Mouse (Mus musculus) embryonic stem cell, embryonic (primary cell): Measurements from ENCODE around the gene Tmtc4.

Experiments used
- CTCF ChIA-PET, 4 experiments: fragments of 300-600 bp in 2 of 4; fragments of 350-600 bp in 2 of 4; sonication (Branson Sonifier 250); formaldehyde crosslinking; loops; one replicate each; lab custom pipeline; 2022; ENCODE audit warnings: inconsistent platforms in 2 of 4; lab: Charles Lee
- POLR2A ChIA-PET, 4 experiments: fragments of 300-600 bp in 2 of 4; fragments of 350-600 bp in 2 of 4; sonication (Branson Sonifier 250); formaldehyde crosslinking; loops; one replicate each; lab custom pipeline; 2022; ENCODE audit warnings: antibody characterized with exemption in 4 of 4, inconsistent platforms in 1 of 4; lab: Charles Lee

The Tmtc4 gene

GRCm38 (mm10) chr14:122913657-122914056 is 70.2 kb downstream of the Tmtc4 start, which contains the start of gene Ggact:
Gene Ggact (minus strand): TSS chr14:122913757.
- POLR2A ChIA-PET, result interaction anchor here in 3 of 4 experiments (0.7 to 2.3 kb wide), 17 partner anchors 11 to 808 kb away, joined by 3 to 12 read pairs (median 5); partner anchors contain the start of gene Tmtc4 (in 1 of the 3)

GRCm38 (mm10) chr14:122912812-122913498 is 70.9 kb downstream of the Tmtc4 start:
- POLR2A ChIA-PET, result interaction anchor here (0.5 to 2.3 kb wide), 54 partner anchors 8 to 1511 kb away, joined by 3 to 12 read pairs (median 4); partner anchors contain the start of gene Tmtc4 (in 1 of the 4)
- CTCF ChIA-PET, result interaction anchor here (0.6 to 1.0 kb wide), 13 partner anchors 25 to 1324 kb away, joined by 3 to 6 read pairs (median 4); no protein-coding TSS in a partner anchor

More at GRCm38 (mm10) chr14:122913657-122914056, 70.2 kb downstream of the Tmtc4 start, which contains the start of gene Ggact:
- CTCF ChIA-PET, result interaction anchor here in 2 of 4 experiments (0.8 to 0.9 kb wide), 2 partner anchors 692 to 723 kb away, joined by 3 read pairs; no protein-coding TSS in a partner anchor

DNA sequence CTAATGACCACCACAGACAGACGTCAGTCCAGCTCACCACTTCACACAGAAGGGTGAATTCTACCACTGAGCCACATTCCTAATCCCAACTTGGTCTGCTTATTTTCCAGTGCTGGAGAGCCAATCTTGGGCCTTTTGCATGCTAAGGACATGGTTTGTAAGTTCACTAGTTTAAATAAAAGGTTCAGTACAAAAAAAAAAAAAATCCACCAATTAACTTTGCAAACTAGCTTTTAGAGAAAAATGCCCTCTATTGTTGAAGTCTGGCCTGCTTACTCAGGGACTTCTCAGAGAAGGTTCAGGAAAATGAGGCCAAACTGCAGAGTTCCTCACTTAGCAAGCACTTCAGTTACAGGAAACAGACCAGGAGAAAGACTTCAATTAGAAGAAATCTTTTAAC is 71.7 kb downstream of the Tmtc4 start:
- CTCF ChIA-PET, result interaction anchor here (0.6 to 1.0 kb wide), 11 partner anchors 24 to 1323 kb away, joined by 3 to 6 read pairs (median 4); no protein-coding TSS in a partner anchor

DNA sequence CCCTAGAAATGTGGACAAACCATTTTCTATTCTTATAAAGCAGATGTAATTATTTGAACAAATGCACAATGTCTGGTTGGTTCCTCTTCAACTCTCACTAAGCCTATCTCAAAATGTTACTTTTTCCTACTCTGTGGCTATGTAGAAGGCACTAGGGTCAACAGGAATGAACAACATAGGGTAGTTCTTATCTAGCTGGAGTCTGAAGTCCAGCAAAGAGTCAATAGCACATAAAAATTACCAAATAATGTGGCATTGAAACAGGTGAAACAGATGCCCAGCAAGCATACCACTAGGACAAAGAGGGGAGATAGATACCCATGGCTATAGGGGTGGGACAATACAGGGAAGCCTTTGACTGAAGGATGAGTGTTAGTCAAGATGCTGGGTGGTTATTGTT is 72.6 kb downstream of the Tmtc4 start:
- CTCF ChIA-PET, result no interaction called here
- POLR2A ChIA-PET, result interaction anchor here in 1 of 4 experiments (1.4 to 2.3 kb wide), 4 partner anchors 8 to 72 kb away, joined by 3 to 12 read pairs (median 8); partner anchors contain the start of gene Tmtc4

More for the DNA sequence above, 71.7 kb downstream of the Tmtc4 start:
- POLR2A ChIA-PET, result interaction anchor here (0.6 to 2.3 kb wide), 49 partner anchors 9 to 1639 kb away, joined by 3 to 12 read pairs (median 4); partner anchors contain the start of gene Tmtc4 (in 1 of the 4)

- ChIA-PET CTCF (no interaction called here), POLR2A (interaction anchor here in 1 of 4 experiments (1.1 kb wide), 1 partner anchor 639 kb away, joined by 3 read pairs; no protein-coding TSS in a partner anchor)
These were observed 74.3 kb downstream of the Tmtc4 start for GRCm38 (mm10) chr14:122909368-122910091.

- ChIA-PET POLR2A (interaction anchor here in 2 of 4 experiments (0.7 kb wide), 2 partner anchors 13 to 606 kb away, joined by 3 to 5 read pairs; no protein-coding TSS in a partner anchor), CTCF (interaction anchor here in 1 of 4 experiments (0.6 kb wide), 1 partner anchor 1129 kb away, joined by 3 read pairs; no protein-coding TSS in a partner anchor)
These were observed 75.8 kb downstream of the Tmtc4 start for GRCm38 (mm10) chr14:122908075-122908474.

DNA sequence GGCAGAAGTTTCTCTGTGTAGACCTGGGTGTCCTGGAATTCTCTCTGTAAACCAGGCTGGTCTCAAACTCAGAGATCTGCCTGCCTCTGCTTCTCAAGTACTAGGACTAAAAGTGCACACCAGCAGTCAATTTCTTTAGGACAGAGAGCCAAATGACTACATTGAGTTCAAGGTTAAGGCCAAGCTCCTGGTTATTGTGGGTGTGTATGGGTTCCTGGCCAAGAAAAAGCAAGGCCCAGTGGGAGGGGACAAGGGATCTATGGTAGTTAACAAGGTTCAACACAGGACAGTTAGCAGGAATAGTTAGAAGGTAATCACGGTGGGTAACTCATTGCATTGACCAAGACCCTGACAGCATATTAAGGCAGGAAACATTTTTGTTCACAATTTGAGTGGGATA is 78.8 kb downstream of the Tmtc4 start:
- CTCF ChIA-PET, result no interaction called here

GRCm38 (mm10) chr14:122903923-122904351 is 79.9 kb downstream of the Tmtc4 start:
- ChIA-PET POLR2A (interaction anchor here in 1 of 4 experiments (1.2 to 3.1 kb wide), 3 partner anchors 8 to 24 kb away, joined by 3 to 8 read pairs (median 3); no protein-coding TSS in a partner anchor), CTCF (no interaction called here)

More for the DNA sequence above, 78.8 kb downstream of the Tmtc4 start:
- POLR2A ChIA-PET, result interaction anchor here in 1 of 4 experiments (1.2 kb wide), 1 partner anchor 23 kb away, joined by 3 read pairs; no protein-coding TSS in a partner anchor

DNA sequence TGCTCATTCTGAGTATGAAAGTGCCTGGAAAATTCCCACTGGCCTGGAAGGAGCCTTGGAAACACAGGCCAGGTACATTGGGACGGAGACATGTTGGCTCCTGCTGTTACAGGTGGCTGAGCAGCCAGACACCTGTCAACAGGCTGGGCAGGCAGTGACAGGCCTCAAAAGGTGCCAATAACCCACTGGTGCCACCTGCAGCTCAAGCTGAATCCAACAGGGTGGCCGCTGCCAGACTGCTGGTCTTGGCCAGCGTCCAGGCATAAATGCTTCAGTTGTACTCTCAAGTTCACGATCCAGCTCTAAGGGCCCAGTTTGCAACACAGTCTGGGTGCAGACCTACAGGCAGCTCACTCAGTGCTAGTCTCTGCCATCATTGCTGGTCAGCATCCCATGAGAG is 81.0 kb downstream of the Tmtc4 start:
- ChIA-PET POLR2A (interaction anchor here in 2 of 4 experiments (1.0 to 3.1 kb wide), 4 partner anchors 9 to 25 kb away, joined by 3 to 8 read pairs (median 4); partner anchors contain the start of gene Ggact (in 1 of the 2)), CTCF (interaction anchor here in 1 of 4 experiments (1.6 kb wide), 1 partner anchor 680 kb away, joined by 3 read pairs; no protein-coding TSS in a partner anchor)

DNA sequence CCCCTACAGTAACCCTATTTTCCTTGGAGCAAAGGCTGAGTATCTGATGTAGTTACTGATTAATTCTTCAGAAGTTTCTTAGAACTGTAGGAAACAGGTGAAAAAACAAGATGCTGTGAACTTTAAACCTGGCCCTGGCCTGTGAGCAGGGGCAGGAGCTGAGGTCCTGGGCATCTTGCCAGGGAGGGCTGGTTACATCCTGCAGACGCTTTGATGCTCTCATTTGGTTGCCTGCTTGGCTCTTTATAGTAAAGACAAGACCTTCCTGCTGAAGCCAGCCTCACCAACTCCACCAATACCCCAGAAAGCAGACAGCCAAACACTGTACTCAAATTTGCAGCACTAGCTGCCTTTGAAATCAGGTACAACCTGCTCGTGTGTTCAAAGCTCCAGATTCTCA is 81.7 kb downstream of the Tmtc4 start:
- CTCF ChIA-PET, result interaction anchor here in 1 of 4 experiments (1.6 kb wide), 1 partner anchor 679 kb away, joined by 3 read pairs; no protein-coding TSS in a partner anchor
- POLR2A ChIA-PET, result interaction anchor here in 1 of 4 experiments (1.4 to 3.1 kb wide), 2 partner anchors 10 to 24 kb away, joined by 4 to 8 read pairs; no protein-coding TSS in a partner anchor

GRCm38 (mm10) chr14:122901715-122902114 is 82.1 kb downstream of the Tmtc4 start:
- ChIA-PET POLR2A (interaction anchor here in 1 of 4 experiments (1.4 to 3.1 kb wide), 2 partner anchors 11 to 24 kb away, joined by 4 to 8 read pairs; no protein-coding TSS in a partner anchor), CTCF (interaction anchor here in 1 of 4 experiments (1.6 kb wide), 1 partner anchor 678 kb away, joined by 3 read pairs; no protein-coding TSS in a partner anchor)

DNA sequence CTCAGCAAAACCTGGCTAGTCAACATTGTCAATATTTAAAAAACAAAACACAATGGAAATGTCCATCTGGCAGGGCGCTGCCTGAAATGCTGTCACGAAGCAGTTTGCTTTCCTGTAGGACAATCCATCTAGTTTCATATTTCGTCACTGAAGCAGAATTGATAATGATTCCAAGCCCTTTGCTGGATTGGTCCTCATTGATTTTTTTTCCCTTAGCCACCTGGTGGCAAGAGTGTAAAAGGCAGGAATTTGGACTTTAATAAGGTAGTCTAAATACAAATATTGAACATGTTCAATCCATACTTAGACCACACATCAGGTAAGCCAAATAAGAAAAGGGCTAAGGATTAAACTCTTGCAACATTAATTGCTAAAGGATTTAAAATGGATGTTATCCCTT is 82.7 kb downstream of the Tmtc4 start:
- CTCF ChIA-PET, result interaction anchor here in 1 of 4 experiments (1.6 kb wide), 1 partner anchor 678 kb away, joined by 3 read pairs; no protein-coding TSS in a partner anchor
- POLR2A ChIA-PET, result interaction anchor here in 1 of 4 experiments (0.8 to 2.2 kb wide), 2 partner anchors 10 to 12 kb away, joined by 3 to 9 read pairs; partner anchors contain the start of gene Ggact

- POLR2A ChIA-PET, result interaction anchor here in 1 of 4 experiments (0.6 to 2.2 kb wide), 4 partner anchors 10 to 405 kb away, joined by 3 to 9 read pairs (median 3); partner anchors contain the start of gene Ggact
- CTCF ChIA-PET, result no interaction called here
These were observed 83.2 kb downstream of the Tmtc4 start for GRCm38 (mm10) chr14:122900679-122901078.

DNA sequence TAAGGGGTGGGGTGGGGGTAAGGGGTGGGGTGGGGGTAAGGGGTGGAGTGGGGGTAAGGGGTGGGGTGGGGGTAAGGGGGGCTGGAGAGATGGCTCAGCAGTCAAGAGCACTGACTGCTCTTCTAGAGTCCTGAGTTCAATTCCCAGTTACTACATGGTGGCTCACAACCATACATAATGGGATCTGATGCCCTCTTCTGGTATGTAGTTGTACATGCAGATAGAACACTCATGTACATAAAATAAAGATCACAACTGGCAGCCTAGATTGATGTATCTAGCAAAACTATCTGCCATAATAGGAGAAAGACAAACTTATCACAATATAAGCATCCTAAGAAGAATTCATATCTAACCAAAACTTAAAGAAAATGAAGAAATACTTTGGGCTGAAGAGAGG is 85.3 kb downstream of the Tmtc4 start:
- ChIA-PET CTCF (no interaction called here), POLR2A (interaction anchor here in 1 of 4 experiments (0.6 to 1.1 kb wide), 2 partner anchors 15 to 408 kb away, joined by 3 read pairs; partner anchors contain the start of genes Ggact and Gm10837)

DNA sequence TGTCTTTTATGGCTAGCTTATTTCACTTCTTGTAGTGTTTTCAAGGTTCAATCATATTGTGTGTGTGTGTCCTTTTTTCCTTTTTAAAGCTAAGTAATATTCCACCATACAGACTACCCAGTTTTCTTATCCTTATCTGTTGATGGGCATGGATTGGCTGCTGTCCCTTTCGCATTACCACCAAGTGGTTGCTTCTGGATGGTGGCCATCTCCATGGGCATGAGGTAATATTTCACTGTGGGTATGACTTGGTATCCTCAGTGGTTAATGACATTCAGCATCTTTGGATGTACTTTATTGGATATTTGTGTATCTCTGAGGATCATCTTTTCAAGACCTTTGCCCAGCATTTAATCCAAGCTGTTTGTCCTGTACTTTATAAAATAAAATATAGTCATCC is 87.7 kb downstream of the Tmtc4 start:
- CTCF ChIA-PET, result no interaction called here
- POLR2A ChIA-PET, result interaction anchor here in 1 of 4 experiments (0.7 kb wide), 1 partner anchor 29 kb away, joined by 3 read pairs; no protein-coding TSS in a partner anchor

DNA sequence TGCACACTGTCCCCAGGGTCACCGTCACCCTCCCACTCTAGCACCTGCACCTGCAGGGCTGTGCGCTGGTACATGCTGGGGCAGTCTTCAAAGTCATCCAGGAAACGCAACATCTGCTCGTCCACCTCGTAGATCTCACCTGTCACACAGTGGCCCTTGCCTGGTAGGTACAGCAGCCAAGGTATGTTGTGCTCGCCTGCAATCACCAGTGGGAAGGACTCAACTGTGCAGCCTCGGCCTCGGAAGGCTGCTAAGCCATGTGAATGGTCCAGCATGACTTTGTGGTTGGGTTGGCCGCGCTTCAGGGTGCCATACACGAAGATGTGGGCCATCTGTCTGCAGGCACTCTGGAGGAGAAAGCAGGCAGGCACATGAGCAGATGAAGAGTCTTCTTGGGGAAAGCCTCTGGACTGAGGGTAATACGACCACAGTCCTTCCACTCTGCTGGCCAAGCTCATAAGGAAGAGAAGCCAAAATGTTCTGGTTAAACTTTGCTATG is 92.3 kb downstream of the Tmtc4 start:
- ChIA-PET POLR2A (interaction anchor here in 2 of 4 experiments (0.7 to 0.8 kb wide), 4 partner anchors 9 to 362 kb away, joined by 3 to 5 read pairs (median 4); no protein-coding TSS in a partner anchor), CTCF (no interaction called here)

- CTCF ChIA-PET, result interaction anchor here in 2 of 4 experiments (0.6 to 1.2 kb wide), 2 partner anchors 12 to 24 kb away, joined by 4 to 5 read pairs; no protein-coding TSS in a partner anchor
- POLR2A ChIA-PET, result interaction anchor here in 1 of 4 experiments (1.3 kb wide), 1 partner anchor 15 kb away, joined by 3 read pairs; no protein-coding TSS in a partner anchor
These were observed 95.4 kb downstream of the Tmtc4 start for GRCm38 (mm10) chr14:122888480-122888872.
